Mouse (Mus musculus) liver, embryonic 14.5 days (tissue): ENCODE measurements around the gene Sox21. TPM values are rescaled to one million over a fixed set of nuclear protein-coding genes. Genes with fewer than 3 reads are reported as not detected.

Experiments
- ATAC-seq: fragments of 200-750 bp; cut with Nextera tagmentation; 2 replicates; pipeline ENCODE4 v1.8.0; 2017; ENCODE audit warnings: moderate number of reproducible peaks, mild to moderate bottlenecking, moderate library complexity; ENCODE audit not compliant: insufficient read depth
- DNase-seq, 3 experiments: peaks; one replicate each; pipeline ENCODE4 v3.0.0-alpha.2; 2012 to 2013; ENCODE audit warnings: low read depth in 3 of 3, low spot score in 3 of 3
- H3K27ac ChIP-seq: fragments of 300-500 bp; sonication (generic); 2 replicates; pipeline ENCODE4 v1.5.1; 2014; ENCODE audit warnings: moderate library complexity, mild to moderate bottlenecking, control low read depth, inconsistent platforms
- H3K27me3 ChIP-seq: fragments of 300-500 bp; sonication (generic); 2 replicates; pipeline ENCODE4 v1.6.1; 2014; ENCODE audit warnings: mild to moderate bottlenecking, low read length, moderate library complexity; ENCODE audit not compliant: control insufficient read depth, insufficient read depth
- H3K36me3 ChIP-seq: fragments of 300-500 bp; sonication (generic); replicated peaks from 2 replicates; pipeline ENCODE4 v1.6.1; 2014; ENCODE audit warnings: low read depth; ENCODE audit not compliant: control insufficient read depth, insufficient read depth
- H3K4me1 ChIP-seq, 2 experiments: fragments of 200-500 bp in 1 of 2; fragments of 300-500 bp in 1 of 2; sonication (generic) in 1 of 2; replicated peaks; 2 replicates each; pipeline ENCODE4 v1.6.1; 2012 to 2014; ENCODE audit warnings: antibody characterized with exemption in 1 of 2, inconsistent platforms in 1 of 2, low read length in 1 of 2; ENCODE audit not compliant: control insufficient read depth in 2 of 2, insufficient read depth in 2 of 2
- H3K4me2 ChIP-seq: fragments of 300-500 bp; sonication (generic); 2 replicates; pipeline ENCODE4 v1.6.1; 2014; ENCODE audit warnings: low read depth, mild to moderate bottlenecking, control low read depth, moderate library complexity
- H3K4me3 ChIP-seq, 2 experiments: fragments of 200-500 bp in 1 of 2; fragments of 300-500 bp in 1 of 2; sonication (generic) in 1 of 2; 2 replicates each; pipeline ENCODE4 v1.5.1; 2012 to 2014; ENCODE audit warnings: low read depth in 2 of 2, low read length in 2 of 2, mild to moderate bottlenecking in 2 of 2, control low read depth in 1 of 2, inconsistent platforms in 1 of 2, moderate library complexity in 1 of 2; ENCODE audit not compliant: insufficient read depth in 1 of 2
- H3K9ac ChIP-seq: fragments of 300-500 bp; sonication (generic); replicated peaks from 2 replicates; pipeline ENCODE4 v1.6.1; 2014; ENCODE audit warnings: mild to moderate bottlenecking, control low read depth, moderate library complexity
- H3K9me3 ChIP-seq: fragments of 300-500 bp; sonication (generic); 2 replicates; pipeline ENCODE4 v1.6.1; 2016; ENCODE audit warnings: low read length, mixed read lengths; ENCODE audit not compliant: control insufficient read depth
- CTCF ChIP-seq: IDR thresholded peaks from 2 replicates; pipeline ENCODE4 v1.5.1; 2016; ENCODE audit warnings: antibody characterized with exemption, low read depth, control low read depth
- EP300 ChIP-seq: IDR thresholded peaks from 2 replicates; pipeline ENCODE4 v1.6.1; 2016; ENCODE audit warnings: antibody characterized with exemption, low read depth
- WGBS: fragments of 180-500 bp; shearing (Covaris S2); extraction: QIAGEN DNeasy Blood & Tissue Kit; methylation state at CpG from one replicate; pipeline ENCODE4 v1.1.7; 2014; ENCODE audit not compliant: insufficient replicate concordance; 5-methylcytosine and 5-hydroxymethylcytosine counted together
- polyA plus RNA-seq, 2 experiments: library from polyadenylated mRNA; depleted of rRNA in 1 of 2; stranded (reverse) in 1 of 2; unstranded in 1 of 2; fragments of >200 nt; fragmentation: Nextera tagmentation in 1 of 2; extraction: Ambion mirVana in 1 of 2; gene quantifications; 2 replicates each; pipeline versions ENCODE4 v1.2.1 to v1.2.3; 2012 to 2014

The Sox21 gene
- polyA plus RNA-seq, 2 experiments, result not detected

DNA sequence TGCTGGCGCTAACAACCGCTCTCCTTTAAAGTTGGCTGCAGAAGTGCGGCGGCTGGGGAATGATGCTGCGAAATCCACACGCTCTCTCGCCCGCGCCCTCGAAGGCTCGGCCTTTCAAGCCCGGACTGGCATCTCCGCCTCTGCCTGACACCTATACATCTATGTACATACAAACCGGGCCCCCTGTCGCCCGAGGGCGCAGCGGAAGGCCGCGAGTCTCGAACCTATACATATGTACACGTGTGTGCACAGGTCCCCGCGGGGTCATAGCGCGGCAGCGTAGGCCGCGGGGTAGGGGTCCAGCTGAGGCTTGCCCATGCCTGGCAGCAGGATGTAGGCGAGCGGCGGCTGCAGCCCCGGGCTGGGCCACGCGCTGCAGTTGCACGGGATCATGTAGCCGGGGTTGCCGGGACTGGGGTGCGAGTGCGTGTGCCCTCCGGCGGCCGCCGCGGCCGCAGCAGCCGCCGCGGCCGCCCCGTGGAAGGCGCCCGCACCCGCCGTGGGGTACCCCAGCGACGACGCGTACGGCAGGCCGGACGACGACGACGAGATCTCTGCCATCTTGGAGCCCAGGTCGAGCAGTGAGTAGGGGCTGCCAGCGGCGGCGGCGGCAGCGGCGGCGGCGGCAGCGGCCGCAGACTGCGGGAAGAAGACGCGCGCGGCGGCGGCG, 2.2 kb downstream of the Sox21 start:
- Histone ChIP-seq H3K4me3 (peak overlapping the region in 1 of 2 experiments; percentile 13; a peak in 1 of 4 replicates), H3K4me2 (no peak overlapping the region), H3K4me1 (no peaks in the 10 kb centered on the region), H3K9me3 (no peaks in the 10 kb centered on the region), H3K27me3 (peaks cover 94% of the 10 kb centered on the region), H3K27ac (no peak overlapping the region), H3K9ac (no peak overlapping the region), H3K36me3 (no peaks in the 10 kb centered on the region)
- WGBS, result under 1% methylated on average over 75 of the region's 84 CpGs
- no peak for TF ChIP-seq CTCF
- TF ChIP-seq EP300, result no peak
- no peak for ATAC-seq
- DNase-seq, result no peak

GRCm38 (mm10) chr14:118233786-118234540, 2.9 kb downstream of the Sox21 start:
- H3K27me3 ChIP-seq, result peaks cover 93% of the 10 kb centered on the region
- H3K9me3 ChIP-seq, result no peaks in the 10 kb centered on the region
- ATAC-seq (no peak), DNase-seq (no peak)
- H3K9ac ChIP-seq, result no peak overlapping the region
- no peak overlapping the region for H3K27ac ChIP-seq
- no peaks in the 10 kb centered on the region for H3K4me1 ChIP-seq
- no peak overlapping the region for H3K4me2 ChIP-seq
- no peaks in the 10 kb centered on the region for H3K36me3 ChIP-seq
- TF ChIP-seq CTCF (no peak), EP300 (no peak)
- H3K4me3 ChIP-seq, result no peak overlapping the region
- WGBS, result 3% methylated on average over 26 of the region's 26 CpGs

- WGBS, result 4% methylated on average over 8 of the region's 8 CpGs
- ATAC-seq (no peak), DNase-seq (no peak)
- no peaks in the 10 kb centered on the region for H3K9me3 ChIP-seq
- no peak overlapping the region for H3K9ac ChIP-seq
- H3K27ac ChIP-seq, result no peak overlapping the region
- H3K4me3 ChIP-seq, result no peak overlapping the region
- H3K4me2 ChIP-seq, result no peak overlapping the region
- no peaks in the 10 kb centered on the region for H3K36me3 ChIP-seq
- no peaks in the 10 kb centered on the region for H3K4me1 ChIP-seq
- peaks cover 97% of the 10 kb centered on the region for H3K27me3 ChIP-seq
- TF ChIP-seq EP300, result no peak
- TF ChIP-seq CTCF, result no peak
These were observed 4.4 kb downstream of the Sox21 start for GRCm38 (mm10) chr14:118232381-118232970.

DNA sequence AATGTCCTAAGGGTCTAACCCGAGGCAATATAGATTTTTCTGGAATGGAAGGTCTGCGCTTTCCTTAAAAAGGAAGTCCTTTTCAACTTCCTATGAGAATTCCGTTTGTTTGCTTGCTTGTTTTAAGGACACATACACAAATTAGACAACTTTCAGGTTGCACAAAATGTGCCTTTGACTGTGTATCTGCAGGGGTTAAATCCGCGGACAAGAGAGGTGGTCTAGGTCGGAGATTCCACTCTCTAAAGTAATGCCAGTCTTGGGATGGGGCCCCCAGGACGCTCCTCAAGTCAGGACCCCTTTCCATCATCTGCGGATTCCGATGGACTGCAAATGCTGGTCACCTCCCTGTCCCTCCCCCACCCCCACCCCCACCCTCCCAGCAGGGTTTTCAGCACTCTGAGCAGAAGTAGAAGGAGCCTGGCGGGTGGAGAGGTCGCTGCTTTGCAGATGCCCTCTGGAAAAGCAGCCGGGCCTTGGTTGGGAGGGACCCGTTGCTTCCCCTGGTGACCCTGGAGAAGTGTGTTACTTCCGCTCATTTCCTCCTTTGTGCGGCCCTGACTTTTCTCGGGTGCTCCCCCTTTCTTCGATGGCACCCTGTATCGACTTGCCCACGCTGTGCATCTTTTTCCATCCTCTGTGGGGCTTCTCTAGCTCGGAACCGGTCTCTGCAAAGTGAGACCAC, 10.2 kb downstream of the Sox21 start:
- no peak overlapping the region for H3K4me3 ChIP-seq
- H3K9me3 ChIP-seq, result no peaks in the 10 kb centered on the region
- no peak overlapping the region for H3K9ac ChIP-seq
- no peak for ATAC-seq
- no peak for DNase-seq
- TF ChIP-seq CTCF, result no peak
- TF ChIP-seq EP300, result no peak
- peaks cover 81% of the 10 kb centered on the region for H3K27me3 ChIP-seq
- 3% methylated on average over 21 of the region's 21 CpGs for WGBS
- H3K4me2 ChIP-seq, result no peak overlapping the region
- no peak overlapping the region for H3K27ac ChIP-seq
- H3K36me3 ChIP-seq, result no peaks in the 10 kb centered on the region
- H3K4me1 ChIP-seq, result no peaks in the 10 kb centered on the region
